Mouse (Mus musculus) heart, postnatal 14 days (tissue): ENCODE results near the gene Nrg4. TPM values are rescaled to one million over a fixed set of nuclear protein-coding genes. Genes with fewer than 3 reads are reported as not detected.
A peak's percentile ranks its signal among the peaks of the same experiment; 100 is the strongest.

ENCODE experiments used
- DNase-seq, 2 experiments: peaks; one replicate each; pipeline ENCODE4 v3.0.0; 2021 to 2022
- intact Hi-C: fragments of 180-260 bp; cut with DNase I; formaldehyde crosslinking; loops from one replicate; pipeline ENCODE4 v1.15.1; 2025
- long read RNA-seq, 2 experiments: library from polyadenylated mRNA; stranded (forward); transcript quantifications; one replicate each; pipeline ENCODE4 v2.0.0; 2021
- total RNA-seq, 2 experiments: library from RNA; stranded (reverse); gene quantifications; 2 replicates each; pipeline ENCODE4 v1.2.3; 2021

The Nrg4 gene
- total RNA-seq, result 1 to 10 TPM in 1 of 2 experiments, under 1 TPM in 1; 0.49 to 2.0 TPM
- long read RNA-seq, experiment 1, partial matches to known transcripts, result 0 of 1 reads
- long read RNA-seq, experiment 1, other reads (novel, unspliced or antisense), result 1 of 1 reads
- long read RNA-seq, experiment 2, partial matches to known transcripts, result 0 of 4 reads
- long read RNA-seq, experiment 2, other reads (novel, unspliced or antisense), result 3 of 4 reads

DNA sequence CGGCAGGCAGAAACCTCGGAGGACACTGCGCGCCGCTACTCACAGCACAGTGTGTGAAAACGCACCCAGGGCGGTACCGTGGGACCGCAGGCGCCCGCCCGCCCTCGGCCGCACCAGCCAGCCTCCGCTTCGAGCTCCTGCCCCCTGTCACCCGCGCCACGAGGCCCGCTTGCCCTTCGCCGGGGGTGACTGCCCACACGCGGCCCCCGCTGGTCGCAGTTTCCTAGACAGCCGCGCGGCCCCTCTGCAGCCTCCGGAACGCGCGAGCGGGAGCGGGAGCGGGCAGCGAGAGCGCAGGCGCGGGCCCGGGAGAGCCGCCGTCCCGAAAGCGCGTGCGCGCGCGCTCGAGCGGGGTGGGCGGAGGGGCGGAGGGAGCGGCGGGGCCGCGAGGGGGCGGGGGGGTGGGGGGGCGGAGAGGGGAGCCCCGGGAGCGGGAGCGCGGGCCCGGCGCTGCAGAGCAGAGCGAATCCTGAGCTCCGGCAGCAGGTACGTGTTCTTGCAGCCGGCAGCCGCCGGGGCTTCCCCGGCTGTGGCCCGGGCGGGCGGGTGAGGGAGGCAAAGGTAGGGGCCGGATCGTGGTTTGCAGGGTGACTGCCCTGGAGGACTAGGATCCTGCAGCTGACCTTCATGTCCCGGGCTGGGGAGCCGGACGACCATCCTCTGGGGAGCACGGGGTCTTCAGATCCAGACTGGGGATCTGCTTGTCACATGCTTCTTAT lies at the start of gene Nrg4, which contains the start of gene Tmem266:
Gene Nrg4, minus strand, starts transcription at position 330 of the 719 bp plus-strand sequence.
Gene Tmem266, plus strand, starts transcription at position 399 of the 719 bp plus-strand sequence.
- intact Hi-C loops, result loop anchor here (5.0 kb wide), 1 partner anchor 66 kb away; no protein-coding TSS in a partner anchor

DNA sequence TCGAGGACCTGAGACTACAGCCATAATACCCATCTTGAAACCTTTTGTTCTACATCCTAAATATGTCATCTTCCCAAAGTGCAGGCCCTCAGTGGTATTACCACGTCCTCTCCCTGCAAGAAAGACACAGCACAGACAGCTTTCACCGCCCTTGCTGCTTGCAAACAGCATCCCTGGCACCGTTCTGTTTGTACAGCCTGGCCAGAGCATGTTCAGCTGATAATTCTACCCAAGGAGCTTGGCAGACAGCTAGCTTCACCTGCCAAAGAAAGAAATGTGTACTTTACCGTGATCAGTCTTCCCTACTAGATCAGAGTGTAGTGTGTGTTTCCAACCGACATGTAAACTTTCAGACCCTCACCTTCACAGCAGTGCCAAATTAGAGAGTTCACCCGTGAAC lies 45.3 kb upstream of the Nrg4 start:
- DNase-seq, result no peak
- intact Hi-C loops, result no loop called here

More for the DNA sequence above, at the start of gene Nrg4, which contains the start of gene Tmem266:
- peak; percentile 83 to 87 for DNase-seq

DNA sequence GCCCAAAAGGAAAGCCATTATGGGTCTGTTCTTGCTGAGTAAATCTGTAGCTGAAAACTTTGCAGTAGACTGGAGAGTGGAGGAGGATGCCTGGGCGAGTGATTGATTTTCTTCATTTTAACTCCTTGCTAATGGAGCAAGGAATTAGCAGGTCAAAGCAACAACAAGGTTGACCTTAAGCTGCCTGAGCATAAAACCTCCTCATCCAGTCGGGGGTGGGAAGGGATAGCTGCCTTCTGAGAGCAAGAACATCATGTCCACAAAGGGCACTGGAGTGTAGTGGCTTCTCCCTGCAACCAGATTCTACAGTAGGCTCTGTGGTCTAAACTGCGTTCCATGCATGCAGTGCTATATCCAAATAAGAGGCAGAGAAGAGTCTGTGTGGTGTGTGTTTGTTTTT lies 41.4 kb upstream of the Nrg4 start:
- no peak for DNase-seq
- intact Hi-C loops, result no loop called here

GRCm38 (mm10) chr9:55363707-55364106 lies 37.1 kb upstream of the Nrg4 start:
- intact Hi-C loops, result no loop called here
- DNase-seq, result no peak

GRCm38 (mm10) chr9:55361969-55362368 lies 35.3 kb upstream of the Nrg4 start:
- DNase-seq, result no peak
- intact Hi-C loops, result no loop called here

- DNase-seq, result no peak
- intact Hi-C loops, result no loop called here
Measured at GRCm38 (mm10) chr9:55360861-55361260, 34.2 kb upstream of the Nrg4 start.

DNA sequence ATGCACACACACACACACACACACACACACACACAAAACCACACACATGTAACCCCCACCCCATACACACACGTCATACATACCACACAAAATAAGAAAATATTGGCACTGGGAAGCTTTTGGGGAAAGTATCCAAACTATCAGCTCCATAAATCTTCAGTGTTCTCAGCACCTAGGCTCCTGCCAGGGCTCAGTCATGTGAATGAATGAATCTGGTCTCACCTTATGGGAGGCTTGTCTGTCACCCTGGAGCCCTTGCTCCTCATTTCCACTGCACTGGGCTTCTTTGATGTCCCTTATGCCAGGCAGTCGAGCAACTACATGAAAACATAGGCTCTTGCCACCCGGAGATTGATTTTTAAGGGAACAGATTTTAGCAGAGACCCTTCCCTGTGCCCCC lies 33.7 kb upstream of the Nrg4 start:
- no peak for DNase-seq
- intact Hi-C loops, result no loop called here

- intact Hi-C loops, result no loop called here
- DNase-seq, result no peak
Measured at GRCm38 (mm10) chr9:55357164-55357563, 30.5 kb upstream of the Nrg4 start.

- DNase-seq, result no peak
- intact Hi-C loops, result no loop called here
Measured at GRCm38 (mm10) chr9:55355270-55355834, 28.7 kb upstream of the Nrg4 start.

GRCm38 (mm10) chr9:55354686-55355085 lies 28.0 kb upstream of the Nrg4 start:
- intact Hi-C loops, result no loop called here
- no peak for DNase-seq

GRCm38 (mm10) chr9:55348664-55349063 lies 22.0 kb upstream of the Nrg4 start:
- intact Hi-C loops, result no loop called here
- DNase-seq, result no peak

DNA sequence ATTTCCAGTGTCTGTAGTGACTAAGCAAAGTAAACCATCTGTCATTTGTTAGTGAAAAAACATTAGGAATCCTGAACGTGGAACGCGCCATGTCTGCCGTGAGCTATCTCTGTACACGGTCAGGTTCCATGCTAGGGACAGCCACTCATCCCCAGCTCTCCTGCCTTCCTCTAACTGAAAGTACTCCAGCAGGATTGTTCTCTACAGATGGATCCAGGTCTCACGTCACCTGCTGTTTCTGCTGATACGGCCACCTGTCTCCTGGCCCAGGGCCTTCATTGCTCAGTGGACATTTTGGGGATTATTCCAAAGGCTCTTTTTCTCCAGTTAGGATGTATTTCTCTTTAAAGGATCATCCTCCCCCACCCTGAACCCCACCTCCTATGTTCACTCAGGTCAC lies 18.7 kb upstream of the Nrg4 start:
- intact Hi-C loops, result no loop called here
- no peak for DNase-seq

- intact Hi-C loops, result no loop called here
- DNase-seq, result no peak
Measured at GRCm38 (mm10) chr9:55344165-55344564, 17.5 kb upstream of the Nrg4 start.

DNA sequence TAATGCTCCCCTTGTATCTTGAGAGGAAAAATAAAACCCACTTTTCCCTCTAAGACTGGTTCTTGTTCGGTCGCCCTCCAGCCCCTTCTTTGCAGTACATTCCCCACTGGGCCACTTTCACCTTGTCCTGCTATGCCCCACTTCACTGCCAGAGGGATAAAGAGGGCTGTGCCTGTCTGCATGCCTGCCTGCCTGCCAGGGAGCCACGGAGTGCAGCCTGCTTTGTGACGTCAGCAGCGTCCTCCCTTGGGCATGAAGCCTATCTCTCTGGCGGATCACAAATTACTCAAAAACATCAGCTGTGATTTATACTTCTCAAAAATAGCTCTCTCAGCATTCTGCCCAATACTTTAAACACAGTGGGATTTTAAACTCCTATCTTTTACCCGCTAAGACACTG lies 6.3 kb upstream of the Nrg4 start:
- intact Hi-C loops, result loop anchor here (10.0 kb wide), 1 partner anchor 212 kb away; no protein-coding TSS in a partner anchor
- peak; percentile 14 to 42 for DNase-seq

DNA sequence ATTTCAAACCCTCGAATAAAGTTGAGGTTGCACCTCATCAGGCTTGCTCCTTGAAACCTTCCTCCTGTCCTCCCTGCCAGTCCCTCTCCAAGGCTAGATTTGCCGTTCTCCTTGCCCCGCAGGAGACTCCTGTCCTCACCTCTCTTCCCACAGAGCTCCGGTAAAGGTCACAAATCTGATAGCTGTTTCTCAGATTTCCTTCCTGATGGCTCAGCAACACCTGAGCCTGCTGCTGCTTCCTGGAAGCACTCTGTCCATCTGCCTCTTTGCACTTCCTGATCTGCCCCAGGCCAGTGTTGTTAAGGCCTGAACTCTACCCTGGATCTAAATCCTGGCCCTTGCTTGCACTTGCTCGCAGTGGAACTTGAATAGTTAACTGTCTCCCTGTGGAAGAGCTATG lies 5.8 kb upstream of the Nrg4 start:
- intact Hi-C loops, result loop anchor here (10.0 kb wide), 1 partner anchor 212 kb away; no protein-coding TSS in a partner anchor
- no peak for DNase-seq

- intact Hi-C loops, result loop anchor here (5.0 kb wide), 1 partner anchor 63 kb away; no protein-coding TSS in a partner anchor
- DNase-seq, result no peak
Measured at GRCm38 (mm10) chr9:55329401-55329800, 2.8 kb upstream of the Nrg4 start.

- intact Hi-C loops, result loop anchor here (5.0 kb wide), 1 partner anchor 64 kb away; no protein-coding TSS in a partner anchor
- no peak for DNase-seq
Measured at GRCm38 (mm10) chr9:55328151-55328918, 1.7 kb upstream of the Nrg4 start.

- no peak for DNase-seq
- intact Hi-C loops, result loop anchor here (5.0 kb wide), 1 partner anchor 65 kb away; no protein-coding TSS in a partner anchor
Measured at GRCm38 (mm10) chr9:55327234-55327615, 581 bp upstream of the Nrg4 start.

DNA sequence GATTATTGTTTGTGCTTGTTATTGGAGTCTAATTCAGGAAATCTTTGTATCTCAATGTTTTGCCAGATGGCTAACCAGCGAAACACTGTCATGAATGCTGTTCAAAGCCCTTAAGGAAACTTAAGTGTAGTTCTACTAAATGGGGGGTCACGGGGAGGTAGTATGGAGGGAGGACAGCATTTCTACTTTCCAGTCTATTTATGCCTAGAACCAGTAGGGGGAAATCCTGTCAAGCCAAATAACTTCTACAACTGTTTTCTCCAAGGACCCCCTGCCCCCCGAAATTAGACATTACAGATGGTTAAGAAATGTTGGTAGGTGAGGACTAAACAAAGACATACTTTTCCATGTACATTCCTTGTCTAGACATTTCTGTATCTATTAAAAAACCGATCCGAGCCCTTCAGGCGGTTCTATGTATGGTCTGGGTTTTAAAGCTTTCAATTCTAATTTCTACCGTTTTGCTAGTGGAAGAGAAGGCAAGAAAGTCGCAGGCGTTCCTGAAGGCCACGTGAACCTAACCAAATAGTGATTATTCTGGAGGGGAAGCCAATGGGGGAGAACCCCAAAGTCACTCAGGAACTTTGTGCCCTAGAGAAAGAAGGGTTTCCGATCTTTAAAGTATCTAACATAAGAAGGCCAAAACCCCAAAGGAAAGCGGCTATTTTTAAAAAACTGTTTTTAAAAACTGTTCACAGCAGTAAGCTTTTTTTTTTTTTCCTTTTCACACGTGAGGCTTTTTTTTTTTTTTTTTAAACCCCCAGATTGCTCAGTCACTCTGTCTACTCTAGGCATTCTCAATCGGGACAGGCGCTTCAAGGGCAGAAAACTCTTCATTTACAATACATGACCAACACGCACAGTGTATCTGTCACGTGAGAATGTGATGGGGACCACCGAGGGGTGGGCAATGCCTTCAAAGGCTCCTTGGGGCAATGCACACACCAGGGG lies 805 bp downstream of the Nrg4 start:
- DNase-seq, result no peak
- intact Hi-C loops, result loop anchor here (5.0 kb wide), 1 partner anchor 66 kb away; no protein-coding TSS in a partner anchor
